Mouse (Mus musculus): ENCODE results near the gene Pop4. TPM values are rescaled to one million over a fixed set of nuclear protein-coding genes. Genes with fewer than 3 reads are reported as not detected.

Pop4 gene
- polyA plus RNA-seq, 1 experiment from 2014 or later = 25.3 TPM

DNA sequence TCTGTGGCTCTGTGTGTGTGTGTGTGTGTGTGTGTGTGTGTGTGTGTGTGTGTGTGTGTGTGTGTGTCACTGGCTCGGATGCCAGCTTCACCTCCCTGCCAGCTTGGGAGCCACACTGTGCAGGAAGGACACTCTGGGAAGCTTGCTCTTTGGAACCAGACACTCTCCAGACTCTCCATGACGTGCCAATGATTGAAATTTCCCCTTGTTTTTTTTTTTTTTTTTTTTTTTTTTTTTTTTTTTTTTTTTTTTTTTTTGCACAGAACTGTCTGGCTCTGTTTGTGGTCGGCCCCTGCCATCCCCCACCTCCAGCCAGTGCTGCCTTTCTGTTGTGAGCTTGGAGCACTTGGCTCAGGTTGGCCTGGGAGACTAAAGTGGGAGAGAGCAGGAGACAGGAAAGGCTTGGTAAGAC, 58.6 kb downstream of the Pop4 start:
- TF ChIP-seq EP300 (optimal IDR thresholded peaks at IDR 0.05) (no peak), CTCF (IDR thresholded peaks at IDR 0.05; ENCODE audit: low read depth) (no peak)
- WGBS = 44% methylated on average over 3 of the region's 3 CpGs
- DNase-seq (ENCODE audit: low spot score) = no peak

More for the DNA sequence above, 58.6 kb downstream of the Pop4 start:
- Histone ChIP-seq H3K9ac (ENCODE audit: low read length) (no peak overlapping the region), H3K4me2 (replicated peaks; ENCODE audit: low read depth) (no peak overlapping the region), H3K36me3 (ENCODE audit: control insufficient read depth, insufficient read depth, low read length) (no peaks in the 10 kb centered on the region), H3K9me3 (ENCODE audit: control insufficient read depth, low read length) (no peaks in the 10 kb centered on the region), H3K27me3 (ENCODE audit: control insufficient read depth, insufficient read depth, low read length) (no peaks in the 10 kb centered on the region), H3K27ac (replicated peaks) (no peak overlapping the region), H3K4me1 (replicated peaks; ENCODE audit: control insufficient read depth, insufficient read depth) (peaks cover 3% of the 10 kb centered on the region; the same call in 1 of the 2 replicates), H3K4me3 (ENCODE audit: low read depth, low read length) (no peak overlapping the region)
- no peak for ATAC-seq (ENCODE audit: low FRiP score, low TSS enrichment)

Other genes starting within 250 kb of the Pop4 start
- 28.0 and 31.6 TPM in 2 replicates for gene Uri1, start 247.9 kb downstream of the Pop4 start, polyA plus RNA-seq (2015; fragmentation: Nextera tagmentation; extraction: Ambion mirVana)
- gene Ccne1, start 163.9 kb downstream of the Pop4 start, polyA plus RNA-seq (2015; fragmentation: Nextera tagmentation; extraction: Ambion mirVana) = 14.2 and 15.3 TPM in 2 replicates
- gene 1600014C10Rik, start 88.2 kb downstream of the Pop4 start, polyA plus RNA-seq (2015; fragmentation: Nextera tagmentation; extraction: Ambion mirVana) = 9.6 and 10.3 TPM in 2 replicates
- 1.9 and 2.0 TPM in 2 replicates for gene Plekhf1, start 43.4 kb downstream of the Pop4 start, polyA plus RNA-seq (2015; fragmentation: Nextera tagmentation; extraction: Ambion mirVana)

All from stomach, postnatal 0 days (tissue).